Mouse (Mus musculus): ENCODE results near the gene Nav1. TPM values are rescaled to one million over a fixed set of nuclear protein-coding genes. Genes with fewer than 3 reads are reported as not detected.

The Nav1 gene
- 3.5 TPM for polyA plus RNA-seq (2014; fragmentation: Illumina TruSeq; extraction: RNeasy Lipid Tissue Mini Kit (QIAGEN cat#74804); ENCODE audit: insufficient read depth, low read depth, low replicate concordance)

GRCm38 (mm10) chr1:135607019-135607418 lies at the start of gene Nav1:
Gene Nav1, minus strand, starts transcription at chr1:135607295.

GRCm38 (mm10) chr1:135429901-135430668 lies 177.0 kb downstream of the Nav1 start, which contains the start of gene Ipo9:
Gene Ipo9, minus strand, starts transcription at chr1:135430499.

Other genes starting within 250 kb of the Nav1 start
- gene Shisa4, start 232.1 kb downstream of the Nav1 start, polyA plus RNA-seq (2014; fragmentation: Illumina TruSeq; extraction: RNeasy Lipid Tissue Mini Kit (QIAGEN cat#74804); ENCODE audit: insufficient read depth, low read depth, low replicate concordance): 5.9 TPM
- 9.3 TPM for gene Ipo9, start 176.8 kb downstream of the Nav1 start, polyA plus RNA-seq (2014; fragmentation: Illumina TruSeq; extraction: RNeasy Lipid Tissue Mini Kit (QIAGEN cat#74804); ENCODE audit: insufficient read depth, low read depth, low replicate concordance)
- 646 TPM for gene Csrp1, start 112.8 kb upstream of the Nav1 start, polyA plus RNA-seq (2014; fragmentation: Illumina TruSeq; extraction: RNeasy Lipid Tissue Mini Kit (QIAGEN cat#74804); ENCODE audit: insufficient read depth, low read depth, low replicate concordance)
- gene Phlda3, start 158.8 kb upstream of the Nav1 start, polyA plus RNA-seq (2014; fragmentation: Illumina TruSeq; extraction: RNeasy Lipid Tissue Mini Kit (QIAGEN cat#74804); ENCODE audit: insufficient read depth, low read depth, low replicate concordance): 61.4 TPM
- gene Tnni1, start 172.1 kb upstream of the Nav1 start, polyA plus RNA-seq (2014; fragmentation: Illumina TruSeq; extraction: RNeasy Lipid Tissue Mini Kit (QIAGEN cat#74804); ENCODE audit: insufficient read depth, low read depth, low replicate concordance): 0.35 TPM
- gene Lad1, start 211.3 kb upstream of the Nav1 start, polyA plus RNA-seq (2014; fragmentation: Illumina TruSeq; extraction: RNeasy Lipid Tissue Mini Kit (QIAGEN cat#74804); ENCODE audit: insufficient read depth, low read depth, low replicate concordance): 3.8 TPM
- gene Tnnt2, start 229.1 kb upstream of the Nav1 start, polyA plus RNA-seq (2014; fragmentation: Illumina TruSeq; extraction: RNeasy Lipid Tissue Mini Kit (QIAGEN cat#74804); ENCODE audit: insufficient read depth, low read depth, low replicate concordance): 177 TPM